Mouse (Mus musculus) kidney, adult 18-20 months (tissue): ENCODE measurements around the gene Abtb2.

Experiments used
- DNase-seq: peaks from one replicate; pipeline ENCODE4 v3.0.0; 2021

Gene Abtb2

DNA sequence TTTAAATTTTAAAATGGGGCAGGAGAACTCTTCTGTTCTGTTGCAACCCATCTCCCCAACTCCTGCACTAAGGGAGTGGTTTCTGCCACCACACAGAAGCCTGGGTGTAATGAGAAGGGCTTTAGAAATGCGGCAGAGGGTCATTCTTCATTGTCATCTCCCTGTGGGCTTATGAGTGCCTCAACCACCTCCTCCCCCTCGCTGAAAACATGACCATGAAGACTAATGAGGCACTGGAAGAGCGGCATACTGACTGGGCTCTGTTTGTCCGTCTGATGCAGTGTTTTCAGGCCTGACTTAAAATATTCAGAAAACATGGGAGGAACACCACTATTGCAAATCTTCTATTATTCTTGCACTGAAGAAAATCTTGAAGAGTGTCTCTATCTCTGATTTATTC lies 56.8 kb downstream of the Abtb2 start:
- DNase-seq, result no peak

- no peak for DNase-seq
These were observed 59.3 kb downstream of the Abtb2 start for GRCm38 (mm10) chr2:103625349-103625932.

DNA sequence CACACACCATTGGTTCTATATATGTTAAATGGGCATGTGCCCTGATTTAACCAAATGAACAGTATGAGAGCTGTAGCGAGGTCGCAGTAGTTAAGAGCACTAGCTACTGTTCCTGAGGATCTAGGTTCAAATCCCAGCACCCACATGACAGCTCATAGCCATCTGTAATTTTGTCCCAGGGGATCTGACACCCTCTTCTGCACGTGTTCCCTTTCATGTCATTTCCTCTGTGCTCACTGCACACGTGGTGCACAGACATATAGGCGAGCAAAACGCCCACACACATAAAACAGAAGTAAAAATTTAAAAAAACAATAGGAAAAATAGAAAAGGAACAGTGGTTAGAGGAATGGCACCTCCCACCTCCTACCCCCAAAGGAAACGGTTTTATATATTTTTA lies 61.0 kb downstream of the Abtb2 start:
- DNase-seq, result no peak

DNA sequence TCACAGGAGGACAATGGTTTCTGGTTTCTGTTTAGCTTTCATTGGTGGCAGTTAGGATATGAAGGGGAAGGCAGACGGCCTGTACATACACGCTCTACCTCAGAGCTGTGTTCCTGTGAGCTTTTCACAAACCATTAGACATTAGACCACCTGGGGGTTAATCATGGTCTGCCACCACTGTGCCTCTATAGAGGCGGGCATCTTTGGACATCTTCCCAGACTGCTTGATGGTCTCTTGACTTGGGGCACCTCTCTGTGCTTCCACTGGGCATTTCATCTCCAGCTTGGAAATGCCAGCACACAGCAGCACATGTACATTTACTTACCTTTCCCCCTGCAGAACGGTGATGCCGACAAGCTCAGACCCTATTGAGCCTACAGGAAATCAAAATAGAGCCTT lies 63.8 kb downstream of the Abtb2 start:
- no peak for DNase-seq

DNA sequence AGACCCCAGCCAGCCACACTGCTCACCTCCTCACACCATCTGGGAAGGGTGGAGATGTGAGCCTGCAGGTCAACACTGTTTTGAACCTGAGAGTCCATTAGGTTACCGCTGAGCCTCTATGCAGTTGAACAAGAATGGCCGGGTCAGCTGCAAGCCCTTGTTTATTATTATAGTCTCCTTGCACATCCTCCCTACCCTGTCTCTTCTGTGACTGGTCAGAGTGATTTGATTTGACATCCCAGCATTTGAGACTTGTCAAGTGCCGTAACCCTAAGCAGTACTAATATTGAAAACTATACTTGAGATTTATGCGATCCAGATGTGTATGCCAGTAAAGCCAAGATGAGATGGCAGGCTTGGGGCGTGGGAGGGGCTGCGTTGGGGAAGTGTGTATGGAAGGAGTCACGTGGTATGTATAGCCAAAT lies 65.2 kb downstream of the Abtb2 start:
- DNase-seq, result no peak

GRCm38 (mm10) chr2:103632136-103632925 lies 66.2 kb downstream of the Abtb2 start:
- DNase-seq, result no peak

DNA sequence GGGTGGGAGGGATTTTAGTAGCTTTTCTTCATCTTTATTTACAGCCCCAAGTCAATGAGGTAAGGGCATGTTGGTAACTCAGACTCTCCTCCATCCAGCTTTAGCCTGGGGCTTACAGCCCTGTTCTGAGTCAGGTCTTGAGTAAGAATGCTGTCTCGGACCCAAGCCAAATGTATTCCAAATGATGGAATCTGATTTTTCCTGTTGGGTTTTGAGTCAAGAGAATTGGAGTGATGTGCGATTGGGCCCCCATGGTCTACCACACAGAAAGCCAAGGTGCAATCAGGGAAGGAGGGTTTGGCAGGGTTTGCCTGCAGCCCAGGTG lies 66.8 kb downstream of the Abtb2 start:
- DNase-seq, result no peak

DNA sequence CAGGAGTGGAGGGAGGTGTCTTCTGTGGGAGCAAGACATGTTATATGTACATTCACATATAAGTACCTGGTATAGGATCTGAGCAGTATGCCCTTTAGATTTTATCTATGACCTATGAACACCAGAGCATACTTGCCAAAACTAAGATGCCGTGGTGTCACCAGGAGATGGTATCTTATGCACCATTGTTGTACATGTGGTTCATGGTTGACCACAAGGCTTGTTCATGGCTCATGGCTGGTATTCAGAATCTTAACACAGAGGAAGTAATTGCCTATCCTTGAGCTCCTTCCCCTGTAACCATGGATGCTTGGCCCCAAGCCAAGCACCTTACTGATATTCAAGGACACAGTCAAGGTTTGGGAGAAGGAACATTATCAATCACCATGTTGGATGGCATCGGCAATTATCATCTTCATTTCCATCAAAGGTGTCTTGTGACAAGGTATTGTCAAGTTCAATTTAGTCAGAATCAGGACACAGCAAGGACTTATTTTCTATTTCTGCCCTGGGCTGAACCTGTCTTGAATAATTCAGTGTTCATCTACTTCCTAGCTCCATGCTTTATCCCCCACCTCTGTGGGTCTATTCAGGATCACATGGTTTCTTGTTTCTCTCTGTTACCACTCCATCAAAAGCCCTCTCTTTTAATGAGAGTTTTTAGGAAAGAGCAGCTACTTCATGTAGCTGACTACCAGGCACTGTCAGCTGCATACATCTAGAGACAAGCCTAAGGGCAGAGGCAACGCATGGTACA lies 69.8 kb downstream of the Abtb2 start:
- DNase-seq, result no peak

GRCm38 (mm10) chr2:103637385-103637784 lies 71.3 kb downstream of the Abtb2 start:
- DNase-seq, result no peak

GRCm38 (mm10) chr2:103637943-103638342 lies 71.8 kb downstream of the Abtb2 start:
- DNase-seq, result no peak

DNA sequence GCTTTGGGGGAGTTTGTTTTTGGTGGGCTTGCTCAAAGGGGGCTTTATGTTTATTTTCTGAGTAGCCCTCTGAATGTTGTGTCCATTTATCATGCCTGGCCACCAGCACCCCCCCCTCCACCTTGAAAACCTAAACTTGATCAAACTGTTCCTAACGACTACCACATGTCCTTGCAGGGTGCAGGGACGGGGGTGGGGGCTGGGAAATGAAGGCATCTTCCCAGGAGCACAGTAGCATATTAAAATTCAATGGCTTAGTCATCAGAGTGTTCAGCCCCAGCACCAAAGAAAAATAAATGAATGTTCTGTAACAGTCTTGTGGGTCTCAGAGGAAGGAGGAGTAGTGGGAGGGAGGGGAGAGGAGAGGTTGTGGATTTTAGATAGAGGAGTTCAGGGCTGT lies 73.6 kb downstream of the Abtb2 start:
- no peak for DNase-seq

- no peak for DNase-seq
These were observed 74.8 kb downstream of the Abtb2 start for GRCm38 (mm10) chr2:103640861-103641260.

DNA sequence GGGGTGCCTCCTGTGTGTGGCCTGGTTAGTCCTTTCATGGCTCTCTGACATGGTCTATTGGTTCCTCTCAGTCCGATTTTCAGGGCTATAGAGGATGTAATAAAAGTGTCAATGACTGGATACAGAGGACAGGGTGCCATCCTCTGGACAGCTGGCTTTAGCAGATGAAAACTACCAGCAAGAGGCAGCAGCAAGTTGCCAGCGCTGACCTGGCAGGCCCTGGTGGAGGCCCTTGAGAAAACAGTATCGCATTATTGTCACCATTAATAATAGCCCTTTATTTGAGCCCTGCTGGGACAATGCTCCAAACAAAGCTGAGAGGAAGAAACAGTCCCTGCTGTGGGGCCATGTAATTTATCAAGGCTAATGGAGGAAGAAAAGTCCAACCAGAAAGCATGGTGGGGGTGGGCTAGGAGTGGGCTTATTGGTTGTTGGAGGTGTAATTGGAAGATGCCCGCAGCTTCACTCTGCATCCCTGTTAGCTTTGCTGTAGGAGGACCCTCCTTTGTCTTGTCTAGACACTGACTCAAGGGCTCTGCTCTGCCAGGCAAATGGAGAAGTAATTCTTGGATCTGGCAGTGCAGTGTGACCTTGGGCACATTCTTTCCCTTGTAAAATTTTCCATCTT lies 77.6 kb downstream of the Abtb2 start:
- DNase-seq, result no peak

GRCm38 (mm10) chr2:103644418-103644817 lies 78.3 kb downstream of the Abtb2 start:
- no peak for DNase-seq

DNA sequence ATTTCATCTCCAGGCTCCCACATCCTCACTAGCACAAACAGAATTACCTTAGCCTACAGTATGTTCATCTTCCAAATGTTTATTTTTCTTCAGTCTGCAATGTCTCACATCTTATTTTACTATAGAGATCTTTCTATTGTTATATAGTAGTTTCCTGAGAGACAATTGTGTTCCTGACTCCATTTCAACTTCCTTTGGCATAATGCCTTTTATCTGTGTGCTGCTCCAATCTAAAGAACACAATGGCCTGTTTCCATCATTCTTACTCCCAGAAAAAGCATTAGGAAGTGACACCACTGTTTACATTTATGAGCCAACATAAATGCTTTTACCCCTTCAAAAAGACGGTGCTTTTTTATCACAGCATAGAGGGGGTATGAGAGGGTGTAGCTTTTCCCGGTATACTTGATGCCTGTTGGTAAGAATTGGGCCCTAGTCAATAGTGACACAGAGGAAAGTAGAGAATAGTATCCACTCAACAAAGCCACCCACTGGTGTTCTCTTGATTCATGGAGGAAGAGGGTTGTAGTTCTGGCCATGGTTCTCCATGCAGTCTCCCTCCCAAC lies 84.3 kb downstream of the Abtb2 start:
- DNase-seq, result no peak

DNA sequence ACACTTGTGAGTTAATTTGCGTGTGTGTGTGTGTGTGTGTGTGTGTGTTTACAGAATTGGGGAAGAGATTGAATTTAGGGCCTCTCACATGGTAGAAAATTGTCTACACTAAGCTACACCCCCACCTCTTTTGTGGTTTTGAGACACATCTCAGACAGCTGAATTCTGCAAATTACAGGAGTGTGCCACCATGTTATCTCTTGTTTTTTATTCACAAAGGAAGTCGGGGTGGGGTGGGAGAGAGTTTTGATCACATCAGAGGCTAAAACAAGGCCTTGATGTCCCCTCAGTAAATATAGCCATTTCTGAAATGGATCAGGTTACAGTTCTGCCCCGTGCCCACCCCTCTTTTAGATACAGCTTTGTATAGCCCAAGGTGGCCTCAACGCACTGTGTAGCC lies 86.0 kb downstream of the Abtb2 start:
- no peak for DNase-seq

DNA sequence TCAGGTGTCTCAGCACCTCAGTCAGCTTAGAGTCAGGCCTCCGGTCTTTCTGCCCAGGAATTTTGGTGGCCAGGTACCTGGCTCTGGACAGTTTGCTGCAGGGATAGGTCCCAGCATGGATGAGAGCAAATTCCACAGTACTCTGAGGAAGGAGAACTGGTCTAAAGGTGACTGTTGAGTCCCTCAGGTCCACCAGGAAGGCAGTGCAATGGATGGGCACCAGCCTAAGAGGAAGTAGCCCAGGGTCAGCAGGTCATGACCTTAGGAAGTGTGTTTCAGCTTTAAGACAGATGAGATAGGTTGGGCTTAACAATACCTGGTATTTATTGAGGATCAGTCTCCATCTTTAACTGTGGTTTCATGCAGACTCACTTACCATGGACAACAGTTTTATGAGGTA lies 88.9 kb downstream of the Abtb2 start:
- DNase-seq, result no peak

- DNase-seq, result no peak
These were observed 89.9 kb downstream of the Abtb2 start for GRCm38 (mm10) chr2:103656028-103656427.

- DNase-seq, result no peak
These were observed 93.1 kb downstream of the Abtb2 start for GRCm38 (mm10) chr2:103659167-103659566.

GRCm38 (mm10) chr2:103659648-103660556 lies 93.8 kb downstream of the Abtb2 start:
- no peak for DNase-seq

DNA sequence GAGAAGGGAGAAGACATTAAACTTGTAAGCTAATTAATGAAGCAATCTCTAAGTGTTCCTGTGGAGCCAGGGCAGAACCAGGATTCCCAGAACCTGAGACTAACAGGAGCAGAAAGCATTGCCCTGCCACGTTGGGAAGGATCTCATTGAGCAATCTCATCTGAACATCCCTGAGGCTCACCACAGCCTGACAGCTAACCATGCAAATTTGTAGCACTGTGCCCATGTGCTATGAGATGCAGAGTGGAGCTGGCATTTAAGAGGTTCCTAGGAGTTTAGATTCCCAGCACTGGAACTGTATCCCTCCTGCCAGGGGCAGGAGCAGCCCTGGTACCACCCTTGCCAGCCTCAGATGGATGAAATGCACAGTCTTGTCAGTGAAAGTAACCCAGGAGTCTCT lies 95.6 kb downstream of the Abtb2 start:
- DNase-seq, result no peak

GRCm38 (mm10) chr2:103662121-103662520 lies 96.0 kb downstream of the Abtb2 start:
- DNase-seq, result no peak
